Mouse (Mus musculus) embryonic facial prominence, embryonic 15.5 days (tissue): ENCODE measurements around the gene Ephx1. TPM values are rescaled to one million over a fixed set of nuclear protein-coding genes. Genes with fewer than 3 reads are reported as not detected.

Experiments used
- ATAC-seq: fragments of 200-750 bp; cut with Nextera tagmentation; 2 replicates; pipeline ENCODE4 v1.8.0; 2017; ENCODE audit warnings: low read depth, moderate TSS enrichment; ENCODE audit not compliant: insufficient number of reproducible peaks, low FRiP score, low TSS enrichment
- H3K27ac ChIP-seq: fragments of 300-500 bp; sonication (generic); replicated peaks from 2 replicates; pipeline ENCODE4 v1.5.1; 2015; ENCODE audit warnings: mild to moderate bottlenecking, inconsistent platforms
- H3K27me3 ChIP-seq: fragments of 300-500 bp; sonication (generic); 2 replicates; pipeline ENCODE4 v1.6.1; 2015; ENCODE audit warnings: inconsistent platforms
- H3K36me3 ChIP-seq: fragments of 300-500 bp; sonication (generic); 2 replicates; pipeline ENCODE4 v1.6.1; 2015; ENCODE audit warnings: mild to moderate bottlenecking, inconsistent platforms
- H3K4me1 ChIP-seq: fragments of 300-500 bp; sonication (generic); 2 replicates; pipeline ENCODE4 v1.6.1; 2015; ENCODE audit warnings: inconsistent platforms
- H3K4me2 ChIP-seq: fragments of 300-500 bp; sonication (generic); replicated peaks from 2 replicates; pipeline ENCODE4 v1.6.1; 2015; ENCODE audit warnings: mild to moderate bottlenecking, inconsistent platforms
- H3K4me3 ChIP-seq: fragments of 300-500 bp; sonication (generic); replicated peaks from 2 replicates; pipeline ENCODE4 v1.5.1; 2015; ENCODE audit warnings: mild to moderate bottlenecking, inconsistent platforms
- H3K9ac ChIP-seq: fragments of 300-500 bp; sonication (generic); 2 replicates; pipeline ENCODE4 v1.6.1; 2015; ENCODE audit warnings: inconsistent platforms
- H3K9me3 ChIP-seq: fragments of 300-500 bp; sonication (generic); replicated peaks from 2 replicates; pipeline ENCODE4 v1.6.1; 2016; ENCODE audit warnings: inconsistent platforms
- WGBS: fragments of 180-500 bp; shearing (Covaris S2); methylation state at CpG from one replicate; pipeline ENCODE4 v1.1.7; 2015; 5-methylcytosine and 5-hydroxymethylcytosine counted together
- polyA plus RNA-seq: library from polyadenylated mRNA; unstranded; fragments of >200 nt; fragmentation: Nextera tagmentation; extraction: Ambion mirVana; gene quantifications from 2 replicates; pipeline ENCODE4 v1.2.1, GENCODE M21; 2015

The Ephx1 gene
- polyA plus RNA-seq = 16.3 and 17.7 TPM in 2 replicates

- WGBS = 47% methylated on average over 5 of the region's 5 CpGs
These were observed at the start of gene Ephx1 for GRCm38 (mm10) chr1:181020756-181021487. Ephx1 (minus strand) TSS chr1:181020904.

GRCm38 (mm10) chr1:181069671-181070070 lies 49.0 kb upstream of the Ephx1 start:
- no peak overlapping the region for H3K4me2 ChIP-seq
- no peak overlapping the region for H3K9ac ChIP-seq
- no peak overlapping the region for H3K27ac ChIP-seq
- H3K4me3 ChIP-seq = no peak overlapping the region
- ATAC-seq = no peak
- H3K27me3 ChIP-seq = no peaks in the 10 kb centered on the region
- no peaks in the 10 kb centered on the region for H3K36me3 ChIP-seq
- WGBS = 65% methylated on average over 11 of the region's 11 CpGs
- no peaks in the 10 kb centered on the region for H3K4me1 ChIP-seq
- H3K9me3 ChIP-seq = no peaks in the 10 kb centered on the region

More at GRCm38 (mm10) chr1:181020756-181021487, at the start of gene Ephx1:
- no peak for ATAC-seq
- H3K36me3 ChIP-seq = no peaks in the 10 kb centered on the region
- no peak within 1 kb of the TSS for H3K4me3 ChIP-seq
- H3K27ac ChIP-seq = no peak within 1 kb of the TSS
- H3K9me3 ChIP-seq = no peaks in the 10 kb centered on the region
- H3K27me3 ChIP-seq = no peaks in the 10 kb centered on the region; the same call in 1 of the 2 replicates
- no peak within 1 kb of the TSS for H3K9ac ChIP-seq
- peaks cover 14% of the 10 kb centered on the region for H3K4me1 ChIP-seq
- H3K4me2 ChIP-seq = no peak within 1 kb of the TSS

- Histone ChIP-seq H3K9ac (no peak overlapping the region), H3K4me2 (no peak overlapping the region), H3K9me3 (no peaks in the 10 kb centered on the region), H3K27ac (no peak overlapping the region), H3K27me3 (no peaks in the 10 kb centered on the region), H3K4me1 (no peaks in the 10 kb centered on the region), H3K36me3 (no peaks in the 10 kb centered on the region), H3K4me3 (no peak overlapping the region)
- WGBS = 75% methylated on average over 1 of the region's 1 CpGs
- no peak for ATAC-seq
These were observed 47.6 kb upstream of the Ephx1 start for GRCm38 (mm10) chr1:181068344-181068743.

GRCm38 (mm10) chr1:181064648-181065047 lies 43.9 kb upstream of the Ephx1 start:
- H3K4me3 ChIP-seq = no peak overlapping the region
- H3K9me3 ChIP-seq = no peaks in the 10 kb centered on the region
- 77% methylated on average over 6 of the region's 6 CpGs for WGBS
- no peak overlapping the region for H3K4me2 ChIP-seq
- H3K27me3 ChIP-seq = no peaks in the 10 kb centered on the region
- no peak overlapping the region for H3K27ac ChIP-seq
- H3K9ac ChIP-seq = no peak overlapping the region
- no peaks in the 10 kb centered on the region for H3K36me3 ChIP-seq
- no peaks in the 10 kb centered on the region for H3K4me1 ChIP-seq
- no peak for ATAC-seq

- ATAC-seq = no peak
- no peaks in the 10 kb centered on the region for H3K9me3 ChIP-seq
- 52% methylated on average over 2 of the region's 2 CpGs for WGBS
- H3K36me3 ChIP-seq = no peaks in the 10 kb centered on the region
- no peak overlapping the region for H3K9ac ChIP-seq
- H3K4me1 ChIP-seq = no peaks in the 10 kb centered on the region
- H3K27me3 ChIP-seq = no peaks in the 10 kb centered on the region
- no peak overlapping the region for H3K4me3 ChIP-seq
- H3K27ac ChIP-seq = no peak overlapping the region
- H3K4me2 ChIP-seq = no peak overlapping the region
These were observed 43.3 kb upstream of the Ephx1 start for GRCm38 (mm10) chr1:181063991-181064390.

GRCm38 (mm10) chr1:181061784-181062485 lies 41.2 kb upstream of the Ephx1 start:
- H3K4me2 ChIP-seq = no peak overlapping the region
- H3K9ac ChIP-seq = no peak overlapping the region
- no peaks in the 10 kb centered on the region for H3K9me3 ChIP-seq
- ATAC-seq = peak; percentile 69
- no peak overlapping the region for H3K4me3 ChIP-seq
- H3K36me3 ChIP-seq = no peaks in the 10 kb centered on the region
- H3K27me3 ChIP-seq = no peaks in the 10 kb centered on the region
- 45% methylated on average over 3 of the region's 3 CpGs for WGBS
- no peaks in the 10 kb centered on the region for H3K4me1 ChIP-seq
- no peak overlapping the region for H3K27ac ChIP-seq

GRCm38 (mm10) chr1:181052898-181053297 lies 32.2 kb upstream of the Ephx1 start:
- H3K9me3 ChIP-seq = no peaks in the 10 kb centered on the region
- H3K4me3 ChIP-seq = no peak overlapping the region
- H3K36me3 ChIP-seq = no peaks in the 10 kb centered on the region
- 83% methylated on average over 4 of the region's 4 CpGs for WGBS
- H3K4me2 ChIP-seq = no peak overlapping the region
- H3K9ac ChIP-seq = no peak overlapping the region
- no peak for ATAC-seq
- H3K27ac ChIP-seq = no peak overlapping the region
- H3K27me3 ChIP-seq = no peaks in the 10 kb centered on the region
- no peaks in the 10 kb centered on the region for H3K4me1 ChIP-seq

GRCm38 (mm10) chr1:181050937-181051336 lies 30.2 kb upstream of the Ephx1 start, which contains the start of gene 9130409I23Rik:
9130409I23Rik (plus strand) TSS chr1:181051237.
- Histone ChIP-seq H3K4me1 (no peaks in the 10 kb centered on the region), H3K36me3 (no peaks in the 10 kb centered on the region), H3K9ac (no peak within 1 kb of the TSS), H3K4me2 (no peak within 1 kb of the TSS), H3K9me3 (no peaks in the 10 kb centered on the region), H3K27ac (no peak within 1 kb of the TSS), H3K27me3 (no peaks in the 10 kb centered on the region), H3K4me3 (no peak within 1 kb of the TSS)
- WGBS = 76% methylated on average over 6 of the region's 6 CpGs
- ATAC-seq = no peak

GRCm38 (mm10) chr1:181049328-181049842 lies 28.7 kb upstream of the Ephx1 start:
- Histone ChIP-seq H3K9me3 (no peaks in the 10 kb centered on the region), H3K9ac (no peak overlapping the region)
- no peak for ATAC-seq

GRCm38 (mm10) chr1:181047520-181047919 lies 26.8 kb upstream of the Ephx1 start:
- no peak overlapping the region for H3K9ac ChIP-seq
- ATAC-seq = no peak
- no peaks in the 10 kb centered on the region for H3K4me1 ChIP-seq
- no peaks in the 10 kb centered on the region; the same call in 1 of the 2 replicates for H3K27me3 ChIP-seq
- no peak overlapping the region for H3K27ac ChIP-seq
- 76% methylated on average over 1 of the region's 1 CpGs for WGBS
- H3K36me3 ChIP-seq = no peaks in the 10 kb centered on the region
- no peaks in the 10 kb centered on the region for H3K9me3 ChIP-seq
- H3K4me3 ChIP-seq = no peak overlapping the region
- no peak overlapping the region for H3K4me2 ChIP-seq

More at GRCm38 (mm10) chr1:181049328-181049842, 28.7 kb upstream of the Ephx1 start:
- no peak overlapping the region for H3K4me2 ChIP-seq
- no peaks in the 10 kb centered on the region; the same call in 1 of the 2 replicates for H3K27me3 ChIP-seq
- no peak overlapping the region for H3K4me3 ChIP-seq
- H3K4me1 ChIP-seq = no peaks in the 10 kb centered on the region
- no peak overlapping the region for H3K27ac ChIP-seq
- H3K36me3 ChIP-seq = no peaks in the 10 kb centered on the region

- 14% methylated on average over 4 of the region's 4 CpGs for WGBS
- ATAC-seq = no peak
- Histone ChIP-seq H3K27me3 (no peaks in the 10 kb centered on the region; the same call in 1 of the 2 replicates), H3K4me3 (no peak overlapping the region), H3K9ac (no peak overlapping the region), H3K27ac (no peak overlapping the region), H3K36me3 (no peaks in the 10 kb centered on the region), H3K4me1 (peaks cover 3% of the 10 kb centered on the region; the same call in 1 of the 2 replicates), H3K9me3 (no peaks in the 10 kb centered on the region), H3K4me2 (no peak overlapping the region; the same call in 1 of the 2 replicates)
These were observed 18.9 kb upstream of the Ephx1 start for GRCm38 (mm10) chr1:181039652-181040051.
